In the genomic region with DNA sequence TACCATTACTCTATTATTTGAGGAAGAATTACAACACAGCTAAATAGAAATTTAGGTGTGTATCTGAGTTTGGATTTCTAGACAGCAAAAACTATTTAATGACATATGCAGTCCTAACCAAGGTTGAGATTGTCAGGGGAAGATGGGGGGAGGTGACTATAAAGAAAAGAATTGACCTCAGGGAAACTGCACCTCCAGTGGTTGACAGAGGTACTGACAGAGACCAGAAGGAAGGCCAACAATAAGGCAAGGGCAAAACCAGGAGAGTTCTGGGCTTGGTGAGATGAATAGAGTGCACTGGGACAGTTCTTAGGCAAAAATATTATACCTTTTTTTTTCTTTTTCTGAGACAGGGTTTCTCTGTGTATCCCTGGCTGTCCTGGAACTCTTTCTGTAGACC, we compare ENCODE assay signal across 16 mouse cellular contexts.
DNase-seq lines count a peak whose midpoint lies in the region; ATAC-seq and TF ChIP-seq lines count a peak whose summit lies in the region.
"Had no signal": no experiment of that assay in that cellular context is flagged by ENCODE, and none has a peak within 500 bp of the region (broad histone marks: within the 10 kb centered on the region; RNA-seq: fewer than 3 reads in every experiment).

No protein-coding gene starts in this region.

- H3K36me3 ChIP-seq in forebrain, postnatal 0 days (ENCODE audit: insufficient read depth) = no peaks in the 10 kb centered on the region
- H3K36me3 ChIP-seq in forebrain, embryonic 16.5 days (ENCODE audit: control insufficient read depth, insufficient read depth) = no peaks in the 10 kb centered on the region
- H3K36me3 ChIP-seq in liver, postnatal 0 days (replicated peaks; ENCODE audit: insufficient read depth, low read length) = no peaks in the 10 kb centered on the region
- no peaks in the 10 kb centered on the region for H3K36me3 ChIP-seq in liver, embryonic 11.5 days (ENCODE audit: control insufficient read depth, insufficient read depth, low read length)
- H3K36me3 ChIP-seq in E14TG2a.4 (ENCODE audit: insufficient read depth, low read length) = no peaks in the 10 kb centered on the region
- no peaks in the 10 kb centered on the region for H3K36me3 ChIP-seq in hindbrain, postnatal 0 days (ENCODE audit: insufficient read depth, low read length)
- H3K36me3 ChIP-seq: limb, embryonic 12.5 days had no signal

- DNase-seq in forebrain, postnatal 0 days = no peak
- no peak for DNase-seq in liver, postnatal 0 days
- DNase-seq in liver, embryonic 11.5 days (ENCODE audit: low spot score) = no peak
- DNase-seq in hindbrain, postnatal 0 days (ENCODE audit: low spot score) = no peak
- DNase-seq in spleen, postnatal 10 days (ENCODE audit: low spot score in 2 of 2) = no peak
- DNase-seq: adrenal gland, postnatal 14 days; cerebellum, postnatal 14 days; gastrocnemius, postnatal 36 days; kidney, adult 18-20 months; lung, adult 18-20 months had no signal

- H3K4me2 ChIP-seq in forebrain, postnatal 0 days (ENCODE audit: low read depth) = no peak overlapping the region
- no peak overlapping the region for H3K4me2 ChIP-seq in forebrain, embryonic 16.5 days (ENCODE audit: low read length)
- H3K4me2 ChIP-seq in liver, postnatal 0 days (ENCODE audit: low read depth, low read length) = no peak overlapping the region
- H3K4me2 ChIP-seq in liver, embryonic 11.5 days = no peak overlapping the region
- no peak overlapping the region for H3K4me2 ChIP-seq in hindbrain, postnatal 0 days (ENCODE audit: low read depth, low read length)
- H3K4me2 ChIP-seq: hindbrain, embryonic 14.5 days; limb, embryonic 12.5 days had no signal

- TF ChIP-seq EP300 in liver, postnatal 0 days (IDR thresholded peaks at IDR 0.05; ENCODE audit: low read depth) = no peak

- no peaks in the 10 kb centered on the region for H3K27me3 ChIP-seq in forebrain, postnatal 0 days (ENCODE audit: insufficient read depth, low read length)
- no peaks in the 10 kb centered on the region for H3K27me3 ChIP-seq in forebrain, embryonic 16.5 days (replicated peaks; ENCODE audit: control insufficient read depth, insufficient read depth, low read length)
- no peaks in the 10 kb centered on the region for H3K27me3 ChIP-seq in liver, postnatal 0 days (ENCODE audit: insufficient read depth, low read length)
- H3K27me3 ChIP-seq in liver, embryonic 11.5 days (replicated peaks; ENCODE audit: control insufficient read depth, insufficient read depth, low read length) = no peaks in the 10 kb centered on the region
- H3K27me3 ChIP-seq in E14TG2a.4 (ENCODE audit: insufficient read depth, low read length) = no peaks in the 10 kb centered on the region
- no peaks in the 10 kb centered on the region for H3K27me3 ChIP-seq in hindbrain, postnatal 0 days (ENCODE audit: insufficient read depth, low read length)
- H3K27me3 ChIP-seq: limb, embryonic 12.5 days had no signal

- no peak overlapping the region for H3K9ac ChIP-seq in forebrain, postnatal 0 days
- H3K9ac ChIP-seq in forebrain, embryonic 16.5 days (replicated peaks; ENCODE audit: low read depth, low read length) = no peak overlapping the region
- H3K9ac ChIP-seq in liver, postnatal 0 days (replicated peaks) = no peak overlapping the region
- H3K9ac ChIP-seq in liver, embryonic 11.5 days (ENCODE audit: low read depth, low read length) = no peak overlapping the region
- H3K9ac ChIP-seq in hindbrain, postnatal 0 days (replicated peaks; ENCODE audit: low read length) = no peak overlapping the region
- H3K9ac ChIP-seq: hindbrain, embryonic 14.5 days; limb, embryonic 12.5 days had no signal

- 0 out of 2 replicates have a peak, but pooled peaks have one; percentile 4 for TF ChIP-seq CTCF in forebrain, postnatal 0 days (IDR thresholded peaks at IDR 0.05; ENCODE audit: low read depth)
- peak; percentile 36 for TF ChIP-seq CTCF in liver, postnatal 0 days (IDR thresholded peaks at IDR 0.05; ENCODE audit: low read depth)
- TF ChIP-seq CTCF in E14TG2a.4 (conservative IDR thresholded peaks at IDR 0.05; ENCODE audit: low read length) = peak; percentile 67
- TF ChIP-seq CTCF in hindbrain, postnatal 0 days (IDR thresholded peaks at IDR 0.05; ENCODE audit: low read depth) = no peak; the same call in 1 of the 2 replicates

- no peak overlapping the region for H3K4me3 ChIP-seq in forebrain, postnatal 0 days (ENCODE audit: low read depth, low read length)
- no peak overlapping the region for H3K4me3 ChIP-seq in forebrain, embryonic 16.5 days (replicated peaks; ENCODE audit: low read length)
- H3K4me3 ChIP-seq in liver, postnatal 0 days (ENCODE audit: low read depth, low read length) = no peak overlapping the region
- no peak overlapping the region for H3K4me3 ChIP-seq in liver, embryonic 11.5 days (ENCODE audit: low read depth, low read length)
- no peak overlapping the region for H3K4me3 ChIP-seq in E14TG2a.4 (replicated peaks; ENCODE audit: low read length)
- no peak overlapping the region for H3K4me3 ChIP-seq in hindbrain, postnatal 0 days (ENCODE audit: low read length)
- H3K4me3 ChIP-seq: limb, embryonic 12.5 days; myocyte had no signal

- no peaks in the 10 kb centered on the region for H3K9me3 ChIP-seq in forebrain, postnatal 0 days (ENCODE audit: low read length)
- no peaks in the 10 kb centered on the region for H3K9me3 ChIP-seq in forebrain, embryonic 16.5 days (ENCODE audit: control insufficient read depth, low read length)
- no peaks in the 10 kb centered on the region for H3K9me3 ChIP-seq in liver, postnatal 0 days (ENCODE audit: low read length)
- no peaks in the 10 kb centered on the region for H3K9me3 ChIP-seq in liver, embryonic 11.5 days (ENCODE audit: control insufficient read depth, low read length)
- no peaks in the 10 kb centered on the region for H3K9me3 ChIP-seq in E14TG2a.4 (ENCODE audit: low read length)
- no peaks in the 10 kb centered on the region for H3K9me3 ChIP-seq in hindbrain, postnatal 0 days (ENCODE audit: low read length)
- H3K9me3 ChIP-seq: limb, embryonic 12.5 days had no signal

- 0 out of 2 replicates have a peak, but pooled peaks cover 11% of the 10 kb centered on the region for H3K4me1 ChIP-seq in forebrain, postnatal 0 days (ENCODE audit: insufficient read depth)
- H3K4me1 ChIP-seq in forebrain, embryonic 16.5 days (replicated peaks; ENCODE audit: control insufficient read depth, insufficient read depth, low read length) = 0 out of 2 replicates have a peak, but pooled peaks cover 3% of the 10 kb centered on the region
- H3K4me1 ChIP-seq in liver, postnatal 0 days (ENCODE audit: insufficient read depth) = no peaks in the 10 kb centered on the region
- no peaks in the 10 kb centered on the region for H3K4me1 ChIP-seq in liver, embryonic 11.5 days (replicated peaks; ENCODE audit: control insufficient read depth, insufficient read depth, low read length)
- peaks cover 5% of the 10 kb centered on the region for H3K4me1 ChIP-seq in E14TG2a.4 (replicated peaks; ENCODE audit: low read depth, low read length)
- H3K4me1 ChIP-seq in hindbrain, postnatal 0 days (ENCODE audit: insufficient read depth, low read length) = no peaks in the 10 kb centered on the region
- H3K4me1 ChIP-seq: limb, embryonic 12.5 days had no signal

- H3K27ac ChIP-seq in forebrain, postnatal 0 days (ENCODE audit: low read depth, low read length) = no peak overlapping the region
- no peak overlapping the region for H3K27ac ChIP-seq in forebrain, embryonic 16.5 days (ENCODE audit: low read length)
- no peak overlapping the region for H3K27ac ChIP-seq in liver, postnatal 0 days (ENCODE audit: low read depth)
- no peak overlapping the region for H3K27ac ChIP-seq in liver, embryonic 11.5 days (ENCODE audit: low read depth, low read length)
- no peak overlapping the region for H3K27ac ChIP-seq in hindbrain, postnatal 0 days
- H3K27ac ChIP-seq: hindbrain, embryonic 14.5 days; limb, embryonic 12.5 days had no signal

- ATAC-seq in forebrain, postnatal 0 days = no peak
- no peak for ATAC-seq in forebrain, embryonic 16.5 days
- ATAC-seq in liver, postnatal 0 days = no peak
- ATAC-seq in liver, embryonic 11.5 days (replicated peaks; ENCODE audit: low FRiP score) = no peak
- ATAC-seq in erythroblast, adult 5-6 weeks (replicated peaks; ENCODE audit: low FRiP score, poor library complexity, severe bottlenecking) = peak; percentile 72
- no peak for ATAC-seq in hindbrain, postnatal 0 days
